Mouse (Mus musculus) bone marrow, adult 2 months (tissue): ENCODE measurements around the gene Mrps11. TPM values are rescaled to one million over a fixed set of nuclear protein-coding genes. Genes with fewer than 3 reads are reported as not detected.

Experiments used
- H3K27ac ChIP-seq: fragments of 200-500 bp; 2 replicates; pipeline ENCODE4 v1.5.1; 2012; ENCODE audit warnings: low read depth, mild to moderate bottlenecking, control low read depth, inconsistent platforms, low read length; ENCODE audit not compliant: control insufficient read depth, poor library complexity, insufficient read depth
- H3K4me1 ChIP-seq: fragments of 200-500 bp; 2 replicates; pipeline ENCODE4 v1.6.1; 2011; ENCODE audit warnings: low read length; ENCODE audit not compliant: control insufficient read depth, insufficient read depth
- H3K4me3 ChIP-seq: fragments of 200-500 bp; replicated peaks from 2 replicates; pipeline ENCODE3; 2011; ENCODE audit warnings: mild to moderate bottlenecking, low read depth, low read length, control low read depth; ENCODE audit not compliant: control insufficient read depth
- CTCF ChIP-seq: fragments of 200-500 bp; IDR thresholded peaks from 2 replicates; pipeline ENCODE4 v1.5.1; 2011; ENCODE audit warnings: low read length, control low read depth; ENCODE audit not compliant: control insufficient read depth, insufficient read depth
- POLR2A ChIP-seq: fragments of 200-500 bp; IDR thresholded peaks from 2 replicates; pipeline ENCODE4 v1.6.1; 2011; ENCODE audit warnings: low read depth, mild to moderate bottlenecking, control low read depth, low read length, borderline replicate concordance; ENCODE audit not compliant: control insufficient read depth
- WGBS: fragments of 180-500 bp; shearing (Covaris S2); methylation state at CpG from one replicate; pipeline ENCODE4 v1.1.7; 2018; 5-methylcytosine and 5-hydroxymethylcytosine counted together
- polyA plus RNA-seq: library from polyadenylated mRNA; stranded (reverse); fragments of >200 nt; gene quantifications from 2 replicates; pipeline ENCODE4 v1.2.4, GENCODE M21; 2011; ENCODE audit warnings: low replicate concordance; ENCODE audit not compliant: missing spikeins, insufficient read depth, insufficient read length

The Mrps11 gene
- 20.0 and 24.7 TPM in 2 replicates for polyA plus RNA-seq

DNA sequence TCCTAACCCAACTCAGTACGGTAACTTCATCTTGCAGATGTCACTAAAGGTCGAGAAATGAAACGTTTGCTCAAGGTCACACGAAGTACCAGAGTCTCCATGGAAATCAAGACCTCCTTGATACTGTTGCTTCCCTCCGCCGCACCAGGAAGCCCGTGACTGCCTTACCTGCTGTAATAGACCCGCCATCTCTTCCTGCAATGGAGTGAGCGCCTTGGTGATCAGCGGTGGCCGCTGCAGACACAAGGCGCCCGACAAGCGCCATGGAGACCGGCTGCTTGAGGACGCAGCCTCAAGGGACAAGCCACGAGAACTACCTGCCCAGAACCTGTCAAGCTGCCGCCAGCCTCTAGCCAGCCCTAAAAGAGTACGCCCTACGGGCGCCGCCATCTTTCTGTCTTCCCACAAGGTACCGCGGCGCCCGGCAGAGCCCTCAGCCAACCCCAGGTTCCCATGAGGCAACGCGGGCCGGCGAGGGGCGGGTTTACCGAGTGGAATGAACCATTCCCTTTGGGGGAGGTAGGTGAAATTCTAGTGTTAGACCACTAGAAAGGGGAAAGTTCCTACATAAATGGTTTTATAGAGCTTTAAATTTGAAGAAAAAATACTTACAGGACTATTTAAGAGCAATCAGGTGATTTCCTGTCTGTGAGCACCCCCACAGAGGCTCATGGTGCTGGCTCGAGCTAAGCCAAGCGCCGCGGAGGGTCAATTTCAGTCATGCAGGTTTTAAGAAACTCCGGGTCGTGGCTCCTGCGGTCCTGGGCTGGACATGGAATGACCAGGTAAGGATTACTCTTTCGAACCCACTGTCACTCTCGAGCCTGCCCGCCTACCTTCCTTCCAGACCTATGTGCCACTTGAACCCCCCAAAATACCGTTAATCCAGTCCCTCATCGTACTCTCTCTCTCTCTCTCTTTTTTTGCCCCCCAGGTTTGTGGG, at the start of gene Mrps11, which contains the start of gene Mrpl46:
Mrps11 (plus strand) TSS at position 481 of the 943 bp plus-strand sequence.
Mrpl46 (minus strand) TSS at position 893 of the 943 bp plus-strand sequence.
- peak within 1 kb of the TSS; percentile 95 for H3K4me3 ChIP-seq
- under 1% methylated on average over 44 of the region's 44 CpGs for WGBS
- H3K4me1 ChIP-seq: no peaks in the 10 kb centered on the region
- peak; percentile 55; the same call in 1 of the 2 replicates for TF ChIP-seq POLR2A
- TF ChIP-seq CTCF: no peak
- no peak within 1 kb of the TSS; the same call in 1 of the 2 replicates for H3K27ac ChIP-seq

DNA sequence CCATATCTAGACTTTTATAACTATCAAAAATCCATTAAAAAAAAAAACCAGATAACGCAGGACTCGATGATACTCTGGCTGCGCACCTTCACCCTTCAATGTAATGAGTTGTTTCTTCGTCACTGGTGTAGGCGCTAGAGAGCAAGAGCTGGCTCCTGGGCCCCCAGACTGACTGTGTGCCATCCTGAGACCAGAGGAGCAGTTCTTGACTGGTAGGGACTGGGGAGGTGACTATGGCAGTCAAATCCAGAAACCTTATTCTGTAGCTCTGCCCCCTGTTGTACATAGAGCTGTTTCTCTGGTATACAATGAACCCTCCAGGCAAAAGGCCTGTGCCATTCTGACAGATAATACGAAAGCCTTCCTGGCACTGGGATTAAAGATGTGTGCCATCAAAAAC, 45.7 kb upstream of the Mrps11 start:
- WGBS: 87% methylated on average over 6 of the region's 6 CpGs
- Histone ChIP-seq H3K4me1 (no peaks in the 10 kb centered on the region), H3K27ac (no peak overlapping the region), H3K4me3 (no peak overlapping the region)
- TF ChIP-seq POLR2A (no peak), CTCF (no peak)

GRCm38 (mm10) chr7:78737614-78738210, 45.2 kb upstream of the Mrps11 start, which contains the start of gene Ntrk3:
TSS of gene Ntrk3 (minus strand) at chr7:78738012.
- TF ChIP-seq POLR2A (no peak), CTCF (no peak)
- no peak within 1 kb of the TSS for H3K4me3 ChIP-seq
- no peak within 1 kb of the TSS for H3K27ac ChIP-seq
- H3K4me1 ChIP-seq: no peaks in the 10 kb centered on the region
- 70% methylated on average over 5 of the region's 5 CpGs for WGBS

DNA sequence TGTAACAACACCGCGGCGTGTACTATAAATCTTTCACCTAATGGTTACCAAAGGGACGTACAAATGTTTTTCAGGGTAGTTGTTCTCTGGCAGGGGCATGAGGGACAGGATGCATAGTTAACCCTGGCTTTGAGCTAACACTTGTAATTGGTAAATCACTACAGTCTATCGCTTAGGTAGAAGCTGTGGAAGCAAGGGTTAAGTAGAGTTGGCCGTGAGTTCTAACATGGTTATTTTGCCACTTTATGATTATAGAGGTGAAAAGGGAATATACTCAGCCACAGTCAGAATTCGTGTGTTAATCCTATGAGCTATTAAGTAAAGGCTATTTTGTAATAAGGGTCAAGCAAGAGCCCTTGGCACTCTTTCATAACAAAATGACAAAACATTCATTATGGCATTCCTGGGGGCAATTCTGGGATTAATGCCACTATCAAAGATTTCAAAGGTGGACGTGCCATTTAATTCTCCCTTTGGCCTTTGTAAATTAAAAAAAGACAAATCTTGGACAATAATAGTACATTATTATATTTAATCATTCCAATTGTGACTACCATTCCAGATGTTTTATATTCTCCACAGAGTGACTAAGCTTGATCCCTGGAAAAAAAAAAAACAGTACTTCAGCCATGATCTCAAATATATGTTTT, 43.4 kb upstream of the Mrps11 start:
- Histone ChIP-seq H3K4me3 (no peak overlapping the region), H3K27ac (no peak overlapping the region), H3K4me1 (no peaks in the 10 kb centered on the region)
- no peak for TF ChIP-seq CTCF
- no peak for TF ChIP-seq POLR2A
- 73% methylated on average over 8 of the region's 8 CpGs for WGBS

DNA sequence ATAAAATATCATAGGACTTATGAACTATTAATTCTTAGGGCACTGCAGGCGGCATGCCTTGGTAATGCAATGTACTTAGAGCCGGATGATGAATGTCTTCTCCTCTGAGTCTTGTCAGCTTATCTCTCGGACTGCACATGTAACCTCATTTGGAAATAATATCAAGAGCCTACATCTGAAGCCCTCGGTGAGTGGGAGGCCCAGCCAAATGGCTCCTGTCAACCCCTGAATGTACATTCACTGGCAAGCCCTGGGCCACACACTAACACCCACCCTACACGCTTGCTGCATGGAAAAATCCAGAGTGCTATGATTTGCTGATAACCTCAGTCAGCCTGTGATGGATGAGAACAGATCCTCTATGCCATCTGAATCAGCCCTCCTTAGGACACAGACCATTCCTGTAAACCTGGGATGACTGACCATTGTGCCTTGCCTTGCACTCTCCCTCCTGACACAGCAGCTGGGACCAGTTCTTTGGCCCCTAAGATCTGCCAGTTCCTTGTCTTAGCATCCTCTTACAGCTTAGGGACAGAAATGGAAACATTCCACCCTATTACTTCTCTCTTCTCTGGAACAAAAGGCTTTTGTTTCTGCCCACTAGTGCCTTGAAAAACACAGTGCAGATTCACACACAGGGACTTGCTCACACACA, 39.1 kb upstream of the Mrps11 start:
- 61% methylated on average over 5 of the region's 5 CpGs for WGBS
- TF ChIP-seq POLR2A: no peak
- TF ChIP-seq CTCF: no peak

GRCm38 (mm10) chr7:78752961-78753360, 30.0 kb upstream of the Mrps11 start:
- no peaks in the 10 kb centered on the region for H3K4me1 ChIP-seq
- H3K4me3 ChIP-seq: no peak overlapping the region
- H3K27ac ChIP-seq: no peak overlapping the region
- TF ChIP-seq POLR2A: no peak
- no peak for TF ChIP-seq CTCF
- 79% methylated on average over 4 of the region's 4 CpGs for WGBS

More for the DNA sequence above, 39.1 kb upstream of the Mrps11 start:
- no peak overlapping the region for H3K4me3 ChIP-seq
- no peaks in the 10 kb centered on the region for H3K4me1 ChIP-seq
- no peak overlapping the region for H3K27ac ChIP-seq

DNA sequence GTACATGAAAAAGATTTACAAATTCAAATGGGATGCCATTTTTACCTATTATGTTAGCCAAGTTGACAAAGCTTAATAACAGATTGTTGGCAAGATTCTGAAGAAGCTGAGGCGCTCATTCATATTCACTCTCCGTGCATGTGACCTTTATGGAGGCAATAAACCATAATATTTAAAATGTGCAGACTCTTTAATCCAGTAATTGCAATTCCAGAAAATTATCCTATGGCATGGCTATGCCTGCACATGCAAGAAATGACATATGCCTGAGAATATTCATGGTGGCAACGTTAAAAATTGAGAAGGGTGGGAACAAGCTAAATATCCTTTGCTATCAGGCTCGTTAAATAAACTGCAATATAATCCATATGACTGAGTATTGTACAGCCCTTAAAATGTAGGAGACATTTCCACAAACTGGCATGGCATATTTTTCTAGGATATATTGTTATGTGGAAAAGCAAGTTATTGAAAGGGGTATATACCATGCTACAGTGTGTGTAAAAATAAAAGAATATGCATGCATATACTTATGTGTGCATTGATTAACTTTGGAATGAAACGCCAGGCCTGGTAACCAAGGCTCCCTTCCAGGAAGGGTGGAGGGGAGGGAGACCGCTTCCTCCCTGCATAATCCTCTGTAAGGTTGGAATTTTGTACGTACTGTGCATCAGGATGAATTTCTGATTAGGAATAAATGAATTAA, 29.0 kb upstream of the Mrps11 start:
- TF ChIP-seq CTCF: no peak
- no peak for TF ChIP-seq POLR2A
- Histone ChIP-seq H3K27ac (no peak overlapping the region), H3K4me1 (no peaks in the 10 kb centered on the region), H3K4me3 (no peak overlapping the region)
- WGBS: 76% methylated on average over 7 of the region's 7 CpGs
